Mouse (Mus musculus) frontal cortex, adult 2 months (tissue): ENCODE data around the gene Galr3. TPM values are rescaled to one million over a fixed set of nuclear protein-coding genes. Genes with fewer than 3 reads are reported as not detected.
"Not testable (repeated sequence)": the region's sequence is repeated elsewhere in the genome, so short reads cannot be mapped to it uniquely, and the experiment has no call there.

Source experiments
- DNase-seq, 2 experiments: peaks; one replicate each; pipeline ENCODE4 v3.0.0; 2022; ENCODE audit warnings: low spot score in 1 of 2; ENCODE audit errors: extremely low spot score in 1 of 2
- polyA plus RNA-seq: library from polyadenylated mRNA; depleted of rRNA; stranded (reverse); fragments of >200 nt; gene quantifications from 2 replicates; pipeline ENCODE4 v1.2.3, GENCODE M21; 2012; rRNA removed

The Galr3 gene
- 0.19 and 0.38 TPM in 2 replicates for polyA plus RNA-seq

GRCm38 (mm10) chr15:79041585-79041984 is at the start of gene Galr3:
TSS of gene Galr3 (plus strand) at chr15:79041885.
- DNase-seq, result no peak

- no peak for DNase-seq
These were observed 49.5 kb upstream of the Galr3 start for GRCm38 (mm10) chr15:78992235-78992634.

- no peak for DNase-seq
These were observed 48.8 kb upstream of the Galr3 start for GRCm38 (mm10) chr15:78992925-78993324.

GRCm38 (mm10) chr15:78995916-78996315 is 45.8 kb upstream of the Galr3 start:
- no peak for DNase-seq

- no peak for DNase-seq
These were observed 45.0 kb upstream of the Galr3 start for GRCm38 (mm10) chr15:78996663-78997062.

GRCm38 (mm10) chr15:78998348-78998747 is 43.3 kb upstream of the Galr3 start:
- DNase-seq, result no peak

GRCm38 (mm10) chr15:78999586-78999985 is 42.1 kb upstream of the Galr3 start:
- DNase-seq, result no peak

GRCm38 (mm10) chr15:79000357-79000791 is 41.3 kb upstream of the Galr3 start:
- DNase-seq, result no peak

GRCm38 (mm10) chr15:79001559-79001958 is 40.1 kb upstream of the Galr3 start:
- DNase-seq, result no peak

- no peak for DNase-seq
These were observed 39.6 kb upstream of the Galr3 start for GRCm38 (mm10) chr15:79002036-79002435.

GRCm38 (mm10) chr15:79003079-79003478 is 38.6 kb upstream of the Galr3 start:
- no peak for DNase-seq

GRCm38 (mm10) chr15:79005581-79005980 is 36.1 kb upstream of the Galr3 start:
- DNase-seq, result no peak

- peak in 1 of 2 experiments; percentile 43 for DNase-seq
These were observed 35.0 kb upstream of the Galr3 start for GRCm38 (mm10) chr15:79006638-79007037.

GRCm38 (mm10) chr15:79007059-79007458 is 34.6 kb upstream of the Galr3 start:
- no peak for DNase-seq

GRCm38 (mm10) chr15:79007836-79008235 is 33.8 kb upstream of the Galr3 start:
- DNase-seq, result not testable (repeated sequence)

GRCm38 (mm10) chr15:79009734-79010133 is 32.0 kb upstream of the Galr3 start:
- DNase-seq, result no peak

GRCm38 (mm10) chr15:79011550-79011949 is 30.1 kb upstream of the Galr3 start:
- DNase-seq, result no peak

- no peak for DNase-seq
These were observed 28.3 kb upstream of the Galr3 start for GRCm38 (mm10) chr15:79013382-79013781.

GRCm38 (mm10) chr15:79018191-79018590 is 23.5 kb upstream of the Galr3 start:
- no peak for DNase-seq

- DNase-seq, result no peak
These were observed 22.8 kb upstream of the Galr3 start for GRCm38 (mm10) chr15:79018886-79019285.

GRCm38 (mm10) chr15:79022671-79023230 is 18.9 kb upstream of the Galr3 start:
- no peak for DNase-seq

GRCm38 (mm10) chr15:79023366-79023765 is 18.3 kb upstream of the Galr3 start:
- DNase-seq, result no peak
